Mouse (Mus musculus) midbrain, embryonic 10.5 days (tissue): ENCODE results near the gene Gm9733. TPM values are rescaled to one million over a fixed set of nuclear protein-coding genes. Genes with fewer than 3 reads are reported as not detected.

Experiments
- polyA plus RNA-seq: library from polyadenylated mRNA; unstranded; fragments of >200 nt; fragmentation: Nextera tagmentation; extraction: Ambion mirVana; gene quantifications from 2 replicates; pipeline ENCODE4 v1.2.1, GENCODE M21; 2016

Gene Gm9733
- polyA plus RNA-seq, 1 experiment from 2014 or later, result not detected

Other genes starting within 250 kb of the Gm9733 start
- gene Sirpb1a, start 94.2 kb upstream of the Gm9733 start, polyA plus RNA-seq, result not detected in 2 replicates
- gene Sirpb1b, start 242.8 kb upstream of the Gm9733 start, polyA plus RNA-seq, result not detected in 2 replicates